Mouse (Mus musculus) hindbrain, embryonic 15.5 days (tissue): ENCODE measurements around the gene Armc8. TPM values are rescaled to one million over a fixed set of nuclear protein-coding genes. Genes with fewer than 3 reads are reported as not detected.
A peak's percentile ranks its signal among the peaks of the same experiment; 100 is the strongest.

Experiments
- ATAC-seq: fragments of 200-750 bp; cut with Nextera tagmentation; 2 replicates; pipeline ENCODE4 v1.8.0; 2017; ENCODE audit warnings: low read depth, moderate number of reproducible peaks, moderate TSS enrichment; ENCODE audit not compliant: low FRiP score
- H3K27ac ChIP-seq: fragments of 300-500 bp; sonication (generic); replicated peaks from 2 replicates; pipeline ENCODE4 v1.5.1; 2015; ENCODE audit warnings: mild to moderate bottlenecking, inconsistent platforms
- H3K27me3 ChIP-seq: fragments of 300-500 bp; sonication (generic); 2 replicates; pipeline ENCODE4 v1.6.1; 2015; ENCODE audit warnings: control low read depth, inconsistent platforms
- H3K36me3 ChIP-seq: fragments of 300-500 bp; sonication (generic); 2 replicates; pipeline ENCODE4 v1.6.1; 2015; ENCODE audit warnings: control low read depth, inconsistent platforms
- H3K4me1 ChIP-seq: fragments of 300-500 bp; sonication (generic); replicated peaks from 2 replicates; pipeline ENCODE4 v1.6.1; 2015; ENCODE audit warnings: control low read depth, inconsistent platforms
- H3K4me2 ChIP-seq: fragments of 300-500 bp; sonication (generic); 2 replicates; pipeline ENCODE4 v1.6.1; 2015; ENCODE audit warnings: moderate library complexity, mild to moderate bottlenecking, inconsistent platforms
- H3K4me3 ChIP-seq: fragments of 300-500 bp; sonication (generic); 2 replicates; pipeline ENCODE4 v1.5.1; 2015; ENCODE audit warnings: mild to moderate bottlenecking, inconsistent platforms
- H3K9ac ChIP-seq: fragments of 300-500 bp; sonication (generic); 2 replicates; pipeline ENCODE4 v1.6.1; 2015; ENCODE audit warnings: inconsistent platforms
- H3K9me3 ChIP-seq: fragments of 300-500 bp; sonication (generic); 2 replicates; pipeline ENCODE4 v1.6.1; 2016; ENCODE audit warnings: control low read depth, inconsistent platforms
- WGBS: fragments of 180-500 bp; shearing (Covaris S2); methylation state at CpG from one replicate; pipeline ENCODE4 v1.1.7; 2015; 5-methylcytosine and 5-hydroxymethylcytosine counted together
- polyA plus RNA-seq: library from polyadenylated mRNA; unstranded; fragments of >200 nt; fragmentation: Nextera tagmentation; extraction: Ambion mirVana; gene quantifications from 2 replicates; pipeline ENCODE4 v1.2.1, GENCODE M21; 2015

The Armc8 gene
- polyA plus RNA-seq, 1 experiment from 2014 or later = 68.3 TPM

- no peaks in the 10 kb centered on the region for H3K27me3 ChIP-seq
- ATAC-seq = no peak
- 81% methylated on average over 6 of the region's 6 CpGs for WGBS
- H3K4me2 ChIP-seq = no peak overlapping the region
- no peaks in the 10 kb centered on the region for H3K9me3 ChIP-seq
- no peak overlapping the region for H3K4me3 ChIP-seq
- H3K36me3 ChIP-seq = no peaks in the 10 kb centered on the region
- no peaks in the 10 kb centered on the region for H3K4me1 ChIP-seq
- no peak overlapping the region for H3K9ac ChIP-seq
- H3K27ac ChIP-seq = no peak overlapping the region
Measured at GRCm38 (mm10) chr9:99464876-99465275, 103.8 kb downstream of the Armc8 start.

GRCm38 (mm10) chr9:99459730-99460129 is 109.0 kb downstream of the Armc8 start:
- H3K4me1 ChIP-seq = no peaks in the 10 kb centered on the region
- no peak overlapping the region for H3K9ac ChIP-seq
- H3K36me3 ChIP-seq = no peaks in the 10 kb centered on the region
- ATAC-seq = no peak
- no peaks in the 10 kb centered on the region for H3K9me3 ChIP-seq
- 88% methylated on average over 4 of the region's 4 CpGs for WGBS
- H3K4me2 ChIP-seq = no peak overlapping the region
- H3K4me3 ChIP-seq = no peak overlapping the region
- H3K27ac ChIP-seq = no peak overlapping the region
- no peaks in the 10 kb centered on the region for H3K27me3 ChIP-seq

DNA sequence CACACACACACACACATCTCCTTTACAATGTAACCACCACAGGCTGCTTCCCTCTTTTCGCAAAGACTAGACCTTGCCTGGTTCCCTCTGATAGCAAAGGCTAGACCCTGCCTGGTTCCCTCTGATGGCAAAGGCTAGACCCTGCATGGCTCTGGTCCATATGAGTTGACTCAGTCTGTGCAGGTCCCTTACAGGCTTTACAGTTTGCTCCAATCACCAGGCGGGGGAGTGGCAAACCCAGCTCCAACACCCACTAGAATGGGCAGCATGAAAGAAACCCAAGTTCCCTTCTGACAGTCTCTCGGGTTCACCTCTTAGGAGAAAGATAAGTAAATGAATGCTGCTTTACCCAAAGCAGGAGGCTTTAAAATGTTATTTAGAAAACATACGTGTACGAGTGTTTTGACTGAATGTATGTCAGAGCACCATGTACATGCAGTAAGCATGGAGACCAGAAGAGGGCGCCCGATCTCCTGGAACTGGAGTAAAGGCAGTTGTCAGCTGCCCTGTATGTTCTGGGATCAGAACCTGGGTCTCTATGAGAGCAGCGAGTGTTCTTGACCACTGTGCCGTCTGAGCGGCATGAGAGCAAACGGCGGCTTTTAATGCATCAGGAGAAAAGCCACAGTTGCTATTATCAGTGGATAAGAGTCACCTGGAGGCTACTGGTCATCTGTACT is 110.0 kb downstream of the Armc8 start:
- Histone ChIP-seq H3K9ac (no peak overlapping the region), H3K27ac (no peak overlapping the region), H3K4me3 (no peak overlapping the region), H3K4me2 (no peak overlapping the region), H3K27me3 (no peaks in the 10 kb centered on the region), H3K36me3 (no peaks in the 10 kb centered on the region), H3K9me3 (no peaks in the 10 kb centered on the region), H3K4me1 (no peaks in the 10 kb centered on the region)
- WGBS = 42% methylated on average over 12 of the region's 12 CpGs
- ATAC-seq = no peak

GRCm38 (mm10) chr9:99454211-99454610 is 114.5 kb downstream of the Armc8 start:
- ATAC-seq = no peak
- WGBS = 78% methylated on average over 4 of the region's 4 CpGs
- H3K9me3 ChIP-seq = no peaks in the 10 kb centered on the region

GRCm38 (mm10) chr9:99451161-99451560 is 117.5 kb downstream of the Armc8 start, which contains the start of gene Nme9:
Nme9 (plus strand) TSS chr9:99451475.
- 10% methylated on average over 14 of the region's 14 CpGs for WGBS
- Histone ChIP-seq H3K36me3 (no peaks in the 10 kb centered on the region), H3K9ac (no peak within 1 kb of the TSS), H3K4me2 (peak within 1 kb of the TSS; percentile 26), H3K9me3 (no peaks in the 10 kb centered on the region), H3K27me3 (peaks cover 4% of the 10 kb centered on the region; the same call in 1 of the 2 replicates), H3K27ac (no peak within 1 kb of the TSS), H3K4me3 (peak within 1 kb of the TSS; percentile 3; the same call in 1 of the 2 replicates), H3K4me1 (no peaks in the 10 kb centered on the region)
- ATAC-seq = peak; percentile 71; the same call in 1 of the 2 replicates

More at GRCm38 (mm10) chr9:99454211-99454610, 114.5 kb downstream of the Armc8 start:
- no peaks in the 10 kb centered on the region for H3K36me3 ChIP-seq
- no peak overlapping the region for H3K4me2 ChIP-seq
- H3K4me1 ChIP-seq = no peaks in the 10 kb centered on the region
- H3K4me3 ChIP-seq = no peak overlapping the region
- no peak overlapping the region for H3K27ac ChIP-seq
- no peak overlapping the region for H3K9ac ChIP-seq
- H3K27me3 ChIP-seq = peaks cover 4% of the 10 kb centered on the region; the same call in 1 of the 2 replicates

GRCm38 (mm10) chr9:99449886-99450647 is 118.6 kb downstream of the Armc8 start:
- peak; percentile 8; the same call in 1 of the 2 replicates for ATAC-seq
- Histone ChIP-seq H3K4me2 (no peak overlapping the region), H3K4me3 (no peak overlapping the region), H3K9ac (no peak overlapping the region), H3K9me3 (no peaks in the 10 kb centered on the region), H3K27ac (no peak overlapping the region), H3K36me3 (no peaks in the 10 kb centered on the region), H3K4me1 (no peaks in the 10 kb centered on the region), H3K27me3 (peaks cover 4% of the 10 kb centered on the region; the same call in 1 of the 2 replicates)
- WGBS = 46% methylated on average over 9 of the region's 9 CpGs

DNA sequence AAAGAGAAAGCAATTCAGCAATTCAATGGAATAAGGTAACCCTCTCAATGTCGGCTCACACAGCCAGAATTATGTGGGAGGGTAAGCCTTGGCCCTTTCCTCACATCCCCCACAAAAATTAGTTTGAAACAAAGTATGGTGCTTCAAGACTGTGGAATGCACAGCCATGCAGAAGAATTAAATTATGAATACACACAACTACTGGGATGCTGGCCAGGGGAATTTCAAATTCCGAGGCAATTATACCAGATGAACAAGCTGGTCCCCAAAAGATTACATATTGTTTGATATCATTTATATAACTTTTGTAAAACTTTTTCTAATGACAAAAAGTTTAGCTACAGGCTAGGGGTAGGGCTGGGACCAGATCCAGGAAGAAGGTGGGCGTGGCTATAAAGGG is 121.4 kb downstream of the Armc8 start:
- Histone ChIP-seq H3K4me3 (no peak overlapping the region), H3K27ac (no peak overlapping the region), H3K9ac (no peak overlapping the region), H3K4me1 (0 out of 2 replicates have a peak, but pooled peaks cover 6% of the 10 kb centered on the region), H3K9me3 (no peaks in the 10 kb centered on the region), H3K27me3 (peaks cover 4% of the 10 kb centered on the region; the same call in 1 of the 2 replicates), H3K36me3 (no peaks in the 10 kb centered on the region), H3K4me2 (no peak overlapping the region)
- WGBS = 73% methylated on average over 3 of the region's 3 CpGs
- no peak for ATAC-seq

- no peak for ATAC-seq
- no peak overlapping the region for H3K4me2 ChIP-seq
- no peaks in the 10 kb centered on the region for H3K36me3 ChIP-seq
Measured at GRCm38 (mm10) chr9:99446259-99446658, 122.4 kb downstream of the Armc8 start.

DNA sequence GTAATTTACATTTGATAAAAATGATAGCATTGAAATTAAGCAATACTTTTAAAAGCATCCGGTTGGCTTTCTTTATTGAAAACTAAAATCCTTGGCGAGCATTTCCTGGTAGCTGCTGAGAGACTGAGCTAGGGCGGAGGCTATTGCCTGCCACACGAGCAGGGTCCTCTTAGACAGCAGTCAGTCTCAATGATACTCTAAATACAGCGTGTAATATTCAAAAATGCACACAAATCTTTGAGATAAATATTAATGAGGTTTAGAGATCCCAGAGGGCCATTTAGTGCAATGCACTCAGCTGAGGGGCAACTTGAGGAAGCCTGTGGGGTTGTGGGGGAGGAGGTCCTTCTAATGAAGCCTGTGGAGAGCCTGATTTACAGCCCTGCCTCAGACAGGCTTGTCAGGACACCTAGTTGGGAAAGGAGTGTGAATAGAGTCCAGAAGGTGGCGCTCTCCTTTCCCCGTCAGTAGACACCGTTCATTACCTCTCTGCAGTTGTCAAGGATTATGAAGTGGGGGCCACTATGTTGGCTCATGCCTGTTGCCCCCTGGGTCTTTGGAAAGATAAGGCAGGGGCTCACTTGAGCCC is 124.0 kb downstream of the Armc8 start:
- H3K9me3 ChIP-seq = no peaks in the 10 kb centered on the region
- H3K36me3 ChIP-seq = no peaks in the 10 kb centered on the region
- no peak overlapping the region for H3K4me2 ChIP-seq
- 0 out of 2 replicates have a peak, but pooled peaks cover 6% of the 10 kb centered on the region for H3K4me1 ChIP-seq
- 33% methylated on average over 8 of the region's 8 CpGs for WGBS
- H3K27ac ChIP-seq = no peak overlapping the region
- H3K9ac ChIP-seq = no peak overlapping the region
- no peak for ATAC-seq
- H3K27me3 ChIP-seq = no peaks in the 10 kb centered on the region
- no peak overlapping the region for H3K4me3 ChIP-seq

More at GRCm38 (mm10) chr9:99446259-99446658, 122.4 kb downstream of the Armc8 start:
- Histone ChIP-seq H3K4me1 (0 out of 2 replicates have a peak, but pooled peaks cover 6% of the 10 kb centered on the region), H3K27ac (no peak overlapping the region), H3K27me3 (no peaks in the 10 kb centered on the region), H3K9me3 (no peaks in the 10 kb centered on the region), H3K4me3 (no peak overlapping the region), H3K9ac (no peak overlapping the region)

- no peak overlapping the region for H3K27ac ChIP-seq
- no peaks in the 10 kb centered on the region for H3K9me3 ChIP-seq
- H3K4me1 ChIP-seq = peaks cover 14% of the 10 kb centered on the region
- no peak overlapping the region for H3K4me2 ChIP-seq
- no peaks in the 10 kb centered on the region; the same call in 1 of the 2 replicates for H3K27me3 ChIP-seq
- no peaks in the 10 kb centered on the region for H3K36me3 ChIP-seq
- WGBS = 92% methylated on average over 4 of the region's 4 CpGs
- no peak overlapping the region for H3K4me3 ChIP-seq
- no peak overlapping the region for H3K9ac ChIP-seq
- ATAC-seq = peak; percentile 43; the same call in 1 of the 2 replicates
Measured at GRCm38 (mm10) chr9:99441647-99442433, 126.9 kb downstream of the Armc8 start.

GRCm38 (mm10) chr9:99440941-99441340 is 127.8 kb downstream of the Armc8 start:
- no peak overlapping the region for H3K4me3 ChIP-seq
- H3K36me3 ChIP-seq = no peaks in the 10 kb centered on the region
- H3K27ac ChIP-seq = no peak overlapping the region
- H3K9ac ChIP-seq = no peak overlapping the region
- no peaks in the 10 kb centered on the region; the same call in 1 of the 2 replicates for H3K27me3 ChIP-seq
- H3K4me1 ChIP-seq = peaks cover 14% of the 10 kb centered on the region
- 63% methylated on average over 5 of the region's 5 CpGs for WGBS
- no peak for ATAC-seq
- no peaks in the 10 kb centered on the region for H3K9me3 ChIP-seq
- no peak overlapping the region for H3K4me2 ChIP-seq
